Mouse (Mus musculus) ES-E14 (cell line): ENCODE data around the gene Cdkn2d.

Experiments used
- CHD2 ChIP-seq: IDR thresholded peaks from 2 replicates; pipeline ENCODE4 v1.6.1; 2014; ENCODE audit warnings: mild to moderate bottlenecking, low read depth, low read length, inconsistent platforms
- HCFC1 ChIP-seq: IDR thresholded peaks from 2 replicates; pipeline ENCODE4 v1.6.1; 2012; ENCODE audit warnings: low read length, inconsistent platforms, borderline replicate concordance; ENCODE audit not compliant: insufficient read depth
- MAFK ChIP-seq: IDR thresholded peaks from 2 replicates; pipeline ENCODE4 v1.6.1; 2014; ENCODE audit warnings: mild to moderate bottlenecking, low read depth, low read length, inconsistent platforms; ENCODE audit not compliant: insufficient read depth
- ZC3H11A ChIP-seq: IDR thresholded peaks from 2 replicates; pipeline ENCODE4 v1.6.1; 2012; ENCODE audit warnings: low read depth, mild to moderate bottlenecking, inconsistent platforms, low read length, borderline replicate concordance
- ZNF384 ChIP-seq: IDR thresholded peaks from 2 replicates; pipeline ENCODE4 v1.6.1; 2012; ENCODE audit warnings: low read depth, low read length, inconsistent platforms

GRCm38 (mm10) chr9:21316696-21317095 is 25.5 kb upstream of the Cdkn2d start:
- TF ChIP-seq CHD2 (no peak), ZC3H11A (no peak), MAFK (no peak), HCFC1 (no peak), ZNF384 (no peak)
